Mouse (Mus musculus) right cerebral cortex, adult 18-20 months (tissue): ENCODE results near the gene Kcnq5.
"Not testable (repeated sequence)": the region's sequence is repeated elsewhere in the genome, so short reads cannot be mapped to it uniquely, and the experiment has no call there.

ENCODE experiments used
- DNase-seq: peaks from one replicate; pipeline ENCODE4 v3.0.0; 2022; ENCODE audit warnings: mixed read lengths

The Kcnq5 gene

DNA sequence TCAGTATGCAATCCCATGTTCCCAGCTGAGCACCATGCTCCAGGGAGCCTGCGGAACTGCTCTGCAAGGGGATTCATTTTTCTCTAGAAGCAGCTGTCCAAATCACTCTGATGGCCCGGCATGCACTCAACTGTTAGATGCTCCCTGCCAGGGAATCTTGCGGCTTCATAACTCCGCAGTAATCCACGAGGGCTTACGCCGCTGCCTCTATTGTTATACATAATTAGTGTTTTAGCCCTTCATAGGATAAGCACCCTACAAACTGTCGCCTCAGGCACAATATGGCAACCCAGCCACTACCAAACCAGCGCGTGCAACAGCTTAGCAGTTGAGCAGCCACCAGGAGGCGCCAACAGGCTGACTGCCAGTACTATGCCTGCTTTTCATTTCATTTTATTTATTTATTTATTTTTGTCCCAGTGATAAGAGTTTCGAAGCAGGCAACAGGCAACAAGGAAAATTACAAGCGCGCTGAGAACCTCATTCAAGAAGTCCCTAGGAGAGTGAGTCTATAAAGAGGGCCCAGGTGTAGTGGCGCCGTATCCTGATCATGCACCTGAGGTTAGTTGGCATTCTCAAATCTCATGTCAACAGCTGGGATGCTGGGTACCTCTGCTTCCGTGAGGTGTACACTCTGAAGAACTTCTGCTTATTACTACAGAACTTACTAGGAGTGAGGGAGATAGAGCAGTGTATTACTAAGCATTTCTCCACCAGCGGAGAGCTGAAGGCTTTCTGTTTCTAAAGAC is 500.6 kb downstream of the Kcnq5 start:
- peak; percentile 41 for DNase-seq

DNA sequence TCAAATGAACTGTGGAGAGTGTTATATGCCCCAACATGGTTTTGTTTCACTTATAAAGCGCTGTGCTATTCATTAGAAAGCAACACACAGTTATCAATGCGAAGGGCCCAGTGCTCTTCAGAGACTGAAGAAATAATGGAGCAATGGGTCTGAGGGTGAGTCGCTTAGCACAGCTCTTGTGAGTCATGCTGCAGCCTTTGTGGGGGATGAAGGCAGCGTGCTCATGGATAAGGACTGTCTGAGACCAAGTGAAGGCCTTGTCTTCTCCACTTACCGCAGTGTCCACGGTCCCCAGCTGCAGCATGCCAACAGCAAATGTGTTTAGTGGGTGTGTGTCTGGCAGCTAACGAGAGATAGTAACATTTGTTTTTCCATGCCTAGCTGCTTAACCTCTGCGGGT is 503.2 kb downstream of the Kcnq5 start:
- DNase-seq: no peak

DNA sequence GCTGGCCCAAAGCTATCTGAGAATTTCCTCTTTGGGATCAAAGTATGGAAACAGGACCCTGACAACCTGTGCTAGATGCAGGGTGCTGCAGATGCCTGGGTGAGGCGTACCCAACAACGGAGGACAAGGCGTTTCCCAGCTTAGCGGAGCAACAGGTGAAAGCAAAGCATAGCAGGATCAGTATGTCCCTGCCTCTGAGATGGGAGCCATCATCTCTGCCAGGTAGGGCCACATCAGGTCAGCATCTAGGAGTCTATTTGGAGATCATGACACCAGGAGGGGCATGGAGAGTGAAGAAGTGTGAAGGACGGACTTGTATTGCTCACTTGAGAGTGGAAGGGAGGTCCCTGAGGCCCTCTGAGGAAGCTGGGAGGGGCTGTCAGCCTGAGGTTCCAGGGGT is 505.8 kb downstream of the Kcnq5 start:
- no peak for DNase-seq

DNA sequence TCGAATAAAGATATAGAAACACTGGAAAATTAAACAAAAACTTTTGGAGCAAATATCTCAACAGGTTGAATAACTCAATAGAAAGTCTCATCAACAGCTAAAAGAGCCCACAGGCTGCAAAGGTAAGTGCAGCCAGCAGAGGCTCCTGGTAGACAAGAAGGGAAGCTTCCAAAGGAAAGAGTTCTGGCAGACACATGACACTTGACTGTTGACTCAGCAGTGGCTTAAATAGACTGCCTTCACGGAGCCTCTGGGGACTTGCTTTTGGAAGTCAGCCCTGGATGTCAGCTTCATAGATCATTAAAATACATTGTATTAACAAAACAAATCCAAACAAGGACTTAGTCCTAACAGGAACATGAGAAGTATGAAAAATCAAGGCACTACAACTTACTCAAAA is 513.5 kb downstream of the Kcnq5 start:
- DNase-seq: no peak

DNA sequence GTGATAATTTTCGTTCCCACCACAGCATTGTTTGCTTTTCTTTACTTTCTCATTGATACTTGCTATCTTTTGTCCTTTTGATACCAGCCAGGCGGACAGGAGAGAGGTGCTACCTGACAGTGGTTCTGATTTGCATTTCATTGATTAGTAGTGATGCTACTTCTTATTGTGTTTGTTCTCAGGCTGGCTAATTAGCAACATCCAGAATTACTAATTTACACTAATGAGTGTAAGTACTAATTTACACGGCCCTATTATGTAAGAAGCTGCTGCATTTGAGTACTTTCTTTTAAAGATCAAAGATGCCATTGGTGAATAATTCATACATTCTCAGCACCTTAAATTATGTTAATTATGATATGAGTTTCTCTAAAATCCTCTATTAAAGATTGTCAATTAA is 525.0 kb downstream of the Kcnq5 start:
- no peak for DNase-seq

DNA sequence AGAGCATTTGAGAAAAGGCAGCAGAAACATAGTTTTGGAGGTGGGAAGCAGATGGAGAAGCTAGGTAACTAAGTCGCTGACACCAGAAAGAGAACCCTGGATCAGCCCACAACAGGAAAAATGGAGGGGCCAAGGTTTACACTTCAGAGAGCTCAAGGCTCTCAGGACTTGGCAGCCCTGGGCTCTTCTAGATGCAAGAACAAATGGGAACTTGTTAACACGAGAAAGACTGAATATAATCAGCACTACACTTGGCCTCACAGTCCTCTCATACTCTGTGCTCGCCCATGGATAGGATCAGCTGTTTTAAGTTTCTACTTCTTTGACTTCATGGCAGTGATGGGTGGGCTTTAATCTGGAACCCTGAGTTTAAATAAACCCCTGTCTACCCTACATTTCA is 526.9 kb downstream of the Kcnq5 start:
- no peak for DNase-seq

DNA sequence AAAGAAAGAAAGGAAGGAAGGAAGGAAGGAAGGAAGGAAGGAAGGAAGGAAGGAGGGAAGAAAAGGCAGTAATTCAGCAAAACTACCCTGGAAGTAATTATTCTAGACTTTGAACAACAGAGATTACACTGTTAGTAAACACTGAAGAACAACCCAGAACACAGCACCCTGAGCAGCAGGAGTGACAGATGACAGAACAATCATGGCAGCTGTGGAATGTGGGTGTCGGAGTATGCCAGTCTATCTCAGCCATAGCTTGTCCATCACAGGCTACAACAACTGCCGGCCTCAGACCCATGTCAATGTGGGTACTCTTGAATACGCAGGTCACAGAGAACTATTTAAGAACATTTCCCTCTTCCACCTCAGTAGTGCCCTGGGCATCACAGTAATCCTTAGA is 530.1 kb downstream of the Kcnq5 start:
- no peak for DNase-seq

DNA sequence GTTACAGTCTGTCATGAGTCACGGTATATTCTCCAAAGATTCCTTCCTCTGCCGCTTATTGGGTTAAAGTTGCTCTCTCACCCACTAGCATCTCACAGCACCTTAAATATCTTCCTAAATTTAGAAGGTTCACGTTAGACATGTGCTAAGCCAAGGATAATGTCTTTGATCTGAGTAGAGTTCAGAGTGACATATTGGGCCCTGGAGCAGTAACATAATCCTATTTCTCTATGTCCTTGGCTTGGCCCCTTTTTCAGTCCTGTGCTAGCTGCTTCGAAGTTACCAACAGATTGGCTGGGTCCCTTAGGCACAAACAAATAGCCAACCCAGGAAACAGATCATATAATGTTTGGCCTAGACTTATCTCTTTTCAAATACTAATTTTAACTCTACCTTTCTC is 533.7 kb downstream of the Kcnq5 start:
- no peak for DNase-seq

DNA sequence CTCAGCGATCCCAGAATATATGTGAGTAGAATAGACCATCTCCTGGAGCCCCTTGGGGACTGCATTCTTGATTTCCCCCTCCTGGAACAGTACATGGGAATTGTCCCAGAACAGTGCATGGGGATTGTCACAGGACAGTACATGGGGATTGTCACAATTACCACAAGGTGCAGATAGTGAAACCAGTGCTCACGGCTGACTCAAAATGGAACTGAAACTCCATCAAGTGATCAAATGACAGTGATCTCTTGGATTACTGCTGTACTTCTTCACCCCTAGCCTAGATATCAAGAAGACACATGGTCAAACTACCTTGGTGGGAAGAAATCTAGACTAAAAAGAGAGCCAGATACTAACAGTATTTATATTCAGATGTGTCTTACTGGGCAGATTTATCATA is 536.1 kb downstream of the Kcnq5 start:
- DNase-seq: no peak

DNA sequence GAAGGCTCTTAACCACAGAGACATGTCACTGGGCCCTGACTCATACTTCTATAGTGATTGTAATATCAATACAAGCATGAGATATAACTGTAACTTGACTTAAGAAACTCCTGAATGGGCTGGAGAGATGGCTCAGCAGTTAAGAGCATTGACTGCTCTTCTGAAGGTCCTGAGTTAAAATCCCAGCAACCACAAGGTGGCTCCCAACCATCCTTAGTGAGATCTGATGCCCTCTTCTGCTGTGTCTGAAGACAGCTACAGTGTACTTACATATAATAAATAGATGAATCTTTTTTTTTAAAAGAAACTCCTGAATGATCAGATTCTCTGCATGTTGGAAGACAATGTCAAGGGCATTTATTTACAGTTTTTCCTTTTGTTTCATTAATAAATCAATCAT is 542.4 kb downstream of the Kcnq5 start:
- peak; percentile 37 for DNase-seq

DNA sequence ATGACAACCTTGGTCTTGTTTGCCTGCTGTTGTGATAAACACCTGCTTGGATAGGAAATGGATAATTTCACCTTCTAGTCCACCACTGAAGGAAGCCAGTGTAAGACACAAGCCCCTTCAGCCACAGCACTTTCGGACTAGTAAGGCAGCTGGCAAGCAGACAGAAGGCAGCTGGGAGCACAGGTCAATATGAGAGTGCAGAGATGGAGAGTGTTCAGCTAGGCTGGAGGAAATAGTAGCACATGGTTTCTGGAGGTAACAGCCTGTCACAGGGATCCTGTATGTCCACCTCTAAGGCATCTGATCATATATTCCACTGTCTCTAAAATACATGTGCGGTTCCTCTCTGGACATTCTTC is 549.6 kb downstream of the Kcnq5 start:
- no peak for DNase-seq

DNA sequence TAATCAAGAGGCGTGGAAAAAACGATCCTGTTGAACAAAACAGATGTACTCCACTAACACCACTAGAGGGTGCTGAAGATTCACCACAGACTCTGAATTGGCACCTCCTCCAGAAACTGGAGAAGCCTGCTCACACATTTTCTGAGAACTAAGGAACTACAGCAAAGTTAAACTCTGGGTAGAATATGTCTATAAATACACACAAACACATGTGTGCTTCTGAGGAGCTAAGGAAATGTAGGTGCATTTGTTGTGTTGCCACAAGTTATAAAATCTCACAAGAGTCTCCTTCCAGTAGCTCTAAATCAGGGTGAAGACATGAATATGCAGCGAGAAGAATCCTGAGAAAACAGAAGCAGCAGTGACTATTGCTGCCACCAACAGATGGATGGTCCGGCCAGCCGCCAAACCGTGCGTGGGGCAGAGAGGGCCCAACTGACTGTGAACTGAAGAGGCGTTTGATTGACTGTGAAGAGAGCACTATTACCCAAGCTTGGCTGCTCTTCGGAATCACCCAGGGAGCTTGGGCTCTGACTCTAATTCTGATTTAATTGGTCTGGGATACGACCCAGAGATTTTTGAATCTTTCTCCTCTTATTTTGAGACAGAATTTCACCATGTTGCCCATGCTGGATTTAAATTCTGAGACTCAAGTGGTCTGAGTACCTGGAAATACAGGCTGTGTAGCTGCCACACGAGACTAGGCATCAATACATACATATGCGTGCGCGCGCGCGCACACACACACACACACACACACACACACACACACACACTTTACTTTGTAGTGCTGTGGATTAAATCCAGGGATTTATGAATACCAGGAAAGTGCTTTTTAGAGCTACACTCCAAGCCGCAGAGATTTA is 550.2 kb downstream of the Kcnq5 start:
- peak; percentile 87 for DNase-seq

DNA sequence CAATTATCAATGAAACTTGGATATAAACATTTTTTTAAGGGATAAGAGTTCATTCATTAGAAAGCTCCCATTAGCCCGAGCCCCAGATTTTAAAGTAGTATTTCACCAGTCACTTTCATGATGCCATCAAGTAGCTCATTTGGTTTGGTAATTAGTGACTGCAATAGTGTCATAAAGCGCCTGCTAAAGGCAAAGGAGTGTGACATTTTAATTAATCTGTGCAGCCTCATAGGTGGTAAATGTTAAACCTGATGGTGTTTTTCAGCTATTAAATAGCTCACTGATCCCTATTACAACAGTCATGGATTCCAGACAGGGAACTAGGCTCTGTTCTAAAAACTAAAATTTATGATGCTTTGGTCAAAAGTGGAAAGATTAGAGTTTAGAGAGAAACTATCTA is 554.5 kb downstream of the Kcnq5 start:
- no peak for DNase-seq

DNA sequence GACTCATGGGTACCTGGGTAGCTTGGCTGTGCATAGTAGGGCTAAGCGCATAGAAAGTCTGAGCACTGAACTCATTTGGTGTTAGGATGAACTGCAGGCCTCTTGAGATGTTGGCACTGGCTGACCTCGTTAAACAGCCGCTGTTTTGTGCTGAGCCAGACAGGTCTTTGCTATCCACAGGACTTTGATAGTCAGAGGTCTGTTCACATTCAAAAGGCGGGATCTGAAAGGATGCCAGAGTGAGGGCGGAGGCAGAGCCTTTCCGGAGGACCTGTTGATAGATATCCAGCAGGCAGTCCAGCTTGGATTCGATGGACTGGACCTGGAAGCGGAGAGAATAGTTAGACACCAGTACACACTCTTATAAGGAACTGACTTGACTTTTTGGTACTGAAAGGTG is 558.9 kb downstream of the Kcnq5 start:
- DNase-seq: no peak

DNA sequence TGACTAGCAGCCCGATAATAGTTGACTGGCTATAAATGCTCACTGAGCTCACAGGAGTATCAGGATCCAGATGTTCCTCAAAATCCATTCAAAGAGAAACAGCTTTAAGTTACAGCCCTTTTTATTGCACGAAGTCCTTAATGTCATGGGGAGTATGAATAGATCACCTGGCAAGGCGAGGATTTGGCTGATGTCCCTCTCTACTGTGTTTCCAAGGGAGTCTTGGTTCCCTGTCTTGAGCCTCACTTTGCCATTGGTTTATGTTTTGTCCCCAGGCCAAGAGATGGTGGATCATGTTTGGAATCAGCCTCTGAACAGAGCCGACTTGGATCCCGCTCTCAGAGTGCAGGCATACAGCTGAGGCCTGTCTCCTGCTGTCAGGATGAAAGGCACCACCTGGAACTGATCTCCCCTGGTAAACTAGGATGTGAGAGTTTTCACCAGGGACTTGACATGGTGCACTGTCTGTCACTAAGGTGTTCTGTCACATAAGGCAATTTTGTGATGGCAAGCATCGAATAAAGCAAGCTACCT is 570.5 kb downstream of the Kcnq5 start:
- no peak for DNase-seq

DNA sequence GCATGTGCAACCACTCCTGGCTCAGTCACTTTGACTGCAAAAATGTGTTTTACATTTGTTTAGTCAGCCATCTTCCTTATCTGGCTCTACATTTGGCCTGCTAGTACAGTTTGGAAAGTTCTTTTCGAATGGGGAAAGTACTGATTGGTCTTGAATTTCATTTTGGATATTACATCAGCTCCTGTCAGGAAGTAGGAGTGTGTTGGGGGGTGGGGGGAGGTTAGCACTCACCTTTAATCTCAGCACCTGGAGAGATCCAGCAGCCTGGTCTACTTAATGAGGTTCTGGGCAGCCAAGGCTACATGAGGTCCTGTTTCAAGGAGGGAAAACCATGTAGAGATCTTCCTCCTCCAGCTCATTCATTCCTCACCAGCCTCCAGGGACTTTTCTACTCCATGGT is 578.5 kb downstream of the Kcnq5 start, which contains the start of gene Khdc1b:
Gene Khdc1b, plus strand, starts transcription at position 301 of the 400 bp plus-strand sequence.
- no peak for DNase-seq

DNA sequence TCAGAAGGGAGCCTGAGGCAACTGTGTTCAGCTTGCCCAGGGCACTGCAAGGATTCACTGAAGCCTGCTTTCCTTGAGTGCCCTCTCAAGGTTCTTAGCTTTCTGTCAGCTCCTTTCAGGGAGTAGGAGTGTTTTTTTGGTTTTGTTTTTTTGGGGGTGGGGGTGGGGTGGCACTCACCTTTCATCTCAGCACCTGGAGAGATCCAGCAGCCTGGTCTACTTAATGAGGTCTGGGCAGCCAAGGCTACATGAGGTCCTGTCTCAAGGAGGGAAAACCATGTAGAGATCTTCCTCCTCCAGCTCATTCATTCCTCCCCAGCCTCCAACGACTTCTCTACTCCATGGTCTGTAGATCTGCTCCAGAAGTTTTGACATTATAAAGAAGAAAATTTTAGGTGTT is 593.7 kb downstream of the Kcnq5 start, which contains the start of gene Khdc1c:
Gene Khdc1c, plus strand, starts transcription at position 301 of the 400 bp plus-strand sequence.
- not testable (repeated sequence) for DNase-seq

DNA sequence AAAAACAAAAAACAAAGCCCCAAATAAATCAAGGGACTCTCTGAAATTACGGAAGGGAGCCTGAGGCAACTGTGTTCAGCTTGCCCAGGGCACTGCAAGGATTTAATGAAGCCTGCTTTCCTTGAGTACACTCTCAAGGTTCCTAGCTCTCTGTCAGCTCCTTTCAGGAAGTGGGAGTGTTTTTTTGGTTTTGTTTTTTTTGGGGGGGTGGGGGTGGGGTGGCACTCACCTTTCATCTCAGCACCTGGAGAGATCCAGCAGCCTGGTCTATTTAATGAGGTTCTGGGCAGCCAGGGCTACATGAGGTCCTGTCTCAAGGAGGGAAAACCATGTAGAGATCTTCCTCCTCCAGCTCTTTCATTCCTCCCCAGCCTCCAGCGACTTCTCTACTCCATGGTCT is 612.4 kb downstream of the Kcnq5 start, which contains the start of gene Khdc1a:
Gene Khdc1a, plus strand, starts transcription at position 301 of the 400 bp plus-strand sequence.
- no peak for DNase-seq
